Mouse (Mus musculus): ENCODE data around the gene Rreb1. TPM values are rescaled to one million over a fixed set of nuclear protein-coding genes. Genes with fewer than 3 reads are reported as not detected.

Rreb1 gene
- polyA plus RNA-seq, 3 experiments from 2014 or later = 0.91 to 6.8 (median 5.0) TPM

DNA sequence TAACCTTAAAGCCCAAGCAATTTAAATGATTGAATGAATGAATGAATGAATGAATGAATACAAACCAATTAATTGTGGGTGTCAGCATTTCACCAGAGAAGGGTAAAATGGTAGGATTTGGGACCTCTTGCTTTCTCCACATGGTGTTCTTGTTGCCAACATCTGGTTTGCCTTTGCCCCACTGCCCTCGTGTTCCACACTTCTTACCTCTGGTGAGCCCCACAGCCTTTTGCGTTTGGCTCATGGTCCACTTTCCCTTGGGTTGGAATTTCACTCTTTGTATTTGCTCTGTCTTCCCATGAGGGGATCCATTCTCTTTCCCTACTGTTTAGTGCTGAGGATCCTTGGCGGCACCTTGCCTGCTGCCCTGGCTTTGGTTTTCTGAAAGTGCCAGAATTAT, 99.0 kb downstream of the Rreb1 start:
- ATAC-seq = no peak

DNA sequence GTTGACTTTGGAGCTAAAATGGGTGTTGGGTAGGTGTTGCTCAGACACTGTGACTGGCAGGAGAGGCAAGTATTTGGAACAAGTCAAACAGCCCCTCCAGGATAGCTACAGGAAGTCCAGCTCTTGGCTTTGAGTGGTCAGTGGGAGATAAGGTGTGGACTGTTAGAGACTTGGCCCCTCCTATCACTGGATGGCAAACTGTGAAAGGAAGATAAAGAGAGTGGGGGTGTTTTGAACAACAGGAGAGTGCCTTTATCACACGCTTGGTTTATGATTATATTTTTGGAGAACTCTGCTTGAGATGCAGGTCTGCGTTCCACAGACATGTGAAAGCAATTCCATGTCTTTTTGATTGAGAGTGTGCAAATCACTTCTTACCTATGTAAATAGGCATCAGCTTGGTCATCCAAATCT, 100.7 kb downstream of the Rreb1 start:
- ATAC-seq = no peak

DNA sequence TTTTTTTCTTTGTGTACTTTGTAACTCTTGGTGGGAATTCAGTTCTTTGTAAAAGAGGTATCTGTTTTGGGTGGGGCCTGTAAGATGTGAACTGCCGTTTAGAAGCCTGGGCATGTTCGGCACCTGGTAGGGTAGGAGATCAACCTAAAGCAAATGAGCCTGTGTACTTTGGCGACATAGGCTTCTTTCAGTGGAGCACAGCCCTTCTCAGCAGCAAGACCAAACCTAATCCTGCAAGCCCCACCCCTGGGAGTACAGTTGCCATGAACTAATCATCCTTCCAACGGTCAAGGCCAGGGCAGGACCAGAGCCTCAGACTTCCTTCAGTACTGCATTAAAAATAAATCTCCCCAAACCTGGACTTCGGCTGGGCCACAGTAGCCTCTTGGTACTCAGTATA, 101.4 kb downstream of the Rreb1 start:
- ATAC-seq = no peak

DNA sequence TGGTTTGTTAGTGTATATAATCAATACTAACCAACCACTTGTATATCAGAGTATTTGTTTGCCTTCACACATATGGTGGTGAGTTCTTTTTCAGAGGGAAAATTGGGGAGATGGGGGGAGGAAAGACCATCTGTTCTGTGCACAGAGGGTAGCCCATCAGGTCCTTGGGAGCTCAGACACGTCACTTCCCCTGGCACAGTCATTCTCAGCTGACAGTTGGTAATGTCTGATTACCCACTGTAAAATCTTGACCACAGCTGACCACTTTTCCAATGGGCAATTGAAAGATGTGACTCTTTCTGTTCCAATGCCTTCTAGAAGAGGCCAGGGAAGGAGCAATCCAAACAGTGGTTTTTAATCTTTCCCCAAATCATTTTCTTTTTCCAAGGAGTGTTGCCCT, 101.8 kb downstream of the Rreb1 start:
- no peak for ATAC-seq

DNA sequence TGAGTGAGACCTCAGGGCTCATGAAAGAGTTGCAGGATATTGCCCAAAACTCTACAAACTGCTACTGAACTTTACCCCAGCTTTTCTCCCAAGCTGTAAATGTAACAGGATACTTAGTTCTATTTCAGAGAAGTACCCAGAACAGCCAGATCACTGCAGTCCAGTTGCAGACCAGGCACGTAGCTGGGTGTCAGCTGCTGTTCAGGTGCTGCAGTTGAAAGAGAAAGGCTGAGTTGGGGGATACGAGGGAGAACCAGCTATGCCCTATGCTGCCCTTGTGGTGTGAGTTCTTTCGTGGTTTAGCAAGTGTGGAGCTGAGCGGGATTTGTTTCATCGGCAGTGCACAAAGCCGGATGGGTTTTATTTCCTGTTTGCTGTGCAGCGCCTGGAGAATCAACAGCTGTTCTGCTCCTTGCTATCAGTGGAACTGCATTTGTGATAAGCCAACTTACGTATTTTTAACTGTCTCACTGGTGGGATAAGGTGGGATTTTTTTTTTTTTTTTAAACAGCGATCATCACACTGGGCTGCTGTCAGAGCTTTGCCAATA, 102.5 kb downstream of the Rreb1 start:
- ATAC-seq = no peak

DNA sequence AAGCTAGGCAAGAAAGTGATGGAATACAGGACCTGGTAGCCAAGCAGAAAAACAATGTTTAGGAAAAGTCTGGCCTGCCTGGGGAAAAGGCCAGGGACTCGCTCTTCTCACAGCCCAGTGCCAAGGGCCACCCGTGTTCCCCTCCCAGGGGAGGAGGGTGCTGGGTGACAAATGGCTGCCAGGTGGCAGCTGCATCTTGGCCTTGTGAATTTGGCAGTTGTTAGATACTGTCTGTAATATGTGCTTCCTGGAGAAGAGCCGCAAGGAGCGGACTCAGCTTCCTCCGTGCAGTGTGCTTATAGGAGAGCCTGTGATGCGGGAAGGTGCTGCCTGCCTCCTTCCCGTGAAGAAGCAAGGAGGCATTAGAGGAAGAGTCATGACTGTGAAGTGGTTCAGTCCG, 104.3 kb downstream of the Rreb1 start:
- no peak for ATAC-seq

DNA sequence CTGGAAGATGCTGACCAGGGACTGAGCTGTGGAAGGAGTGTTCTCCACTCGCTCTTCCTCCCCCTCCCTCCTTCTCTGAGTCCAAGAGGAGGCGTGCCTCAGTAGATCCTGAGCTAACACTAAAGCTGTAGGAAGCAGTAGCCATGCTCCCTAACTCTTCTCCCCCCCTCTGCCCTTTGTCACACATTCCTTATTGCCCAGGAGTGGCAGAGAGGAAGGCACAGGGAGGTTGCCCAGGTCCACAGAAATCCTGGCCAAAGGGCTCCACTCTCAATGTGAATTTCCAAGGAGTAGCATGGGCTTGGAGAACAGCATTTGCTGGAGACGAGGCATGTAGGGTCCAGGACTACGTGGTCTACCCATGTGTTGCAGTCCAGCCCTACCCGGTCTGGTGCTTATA, 104.8 kb downstream of the Rreb1 start:
- no peak for ATAC-seq

DNA sequence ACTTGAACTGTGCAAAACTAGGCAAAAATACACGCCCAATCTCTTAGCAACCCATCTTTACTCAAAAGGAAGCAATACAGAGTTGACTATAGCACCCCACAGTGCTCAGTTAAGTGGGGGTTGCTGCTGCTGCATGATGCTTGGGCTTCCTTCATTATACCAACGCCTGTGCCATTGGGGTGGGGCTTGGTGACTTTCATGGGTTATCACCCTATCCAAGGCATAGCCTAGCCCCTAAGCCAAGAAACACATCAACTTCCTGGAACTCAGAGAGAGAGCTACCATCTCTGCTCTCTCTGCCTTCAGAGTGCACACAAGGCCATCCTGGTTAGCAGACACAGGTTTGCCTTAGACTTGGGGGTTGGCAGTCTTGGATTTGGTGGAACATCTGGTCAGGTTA, 107.2 kb downstream of the Rreb1 start:
- no peak for ATAC-seq

DNA sequence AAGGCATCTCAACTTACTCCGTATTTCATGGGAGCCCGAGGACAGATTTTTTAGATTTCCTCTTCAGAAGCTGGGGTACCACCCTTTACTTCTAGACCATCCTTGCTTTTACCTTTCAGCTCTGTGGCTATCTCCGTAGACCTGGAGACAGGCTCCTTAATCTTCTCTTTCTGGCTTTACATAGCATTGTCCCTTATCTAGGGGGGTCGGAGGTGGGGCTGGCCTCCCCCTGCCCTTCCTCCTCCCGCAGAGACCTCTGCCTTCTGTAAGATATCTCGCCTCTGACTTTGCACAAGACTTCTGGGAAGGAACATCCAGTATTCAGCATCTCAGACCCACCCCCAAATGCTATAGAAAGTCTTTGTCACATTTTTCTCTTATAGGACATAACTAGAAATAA, 107.8 kb downstream of the Rreb1 start:
- ATAC-seq = no peak

DNA sequence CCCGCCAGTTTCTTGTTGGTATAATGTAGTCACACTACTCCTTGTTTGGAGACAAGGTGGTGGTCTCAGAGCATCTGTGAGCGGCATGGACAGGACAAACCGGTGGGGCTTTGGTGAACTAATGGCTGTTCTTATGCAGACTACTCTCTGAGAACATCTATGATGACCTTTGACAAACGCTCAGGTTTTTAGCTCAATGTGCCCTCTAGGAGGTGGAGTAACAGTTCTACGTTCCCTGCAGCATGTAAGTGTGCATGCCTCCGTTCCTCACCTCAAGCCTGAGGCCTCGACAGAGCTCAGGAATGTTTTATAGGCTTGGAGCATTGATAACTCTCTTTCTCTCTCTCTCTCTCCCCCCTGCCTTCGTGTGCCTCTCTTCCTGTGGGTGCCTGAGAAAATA, 116.6 kb downstream of the Rreb1 start:
- no peak for ATAC-seq

DNA sequence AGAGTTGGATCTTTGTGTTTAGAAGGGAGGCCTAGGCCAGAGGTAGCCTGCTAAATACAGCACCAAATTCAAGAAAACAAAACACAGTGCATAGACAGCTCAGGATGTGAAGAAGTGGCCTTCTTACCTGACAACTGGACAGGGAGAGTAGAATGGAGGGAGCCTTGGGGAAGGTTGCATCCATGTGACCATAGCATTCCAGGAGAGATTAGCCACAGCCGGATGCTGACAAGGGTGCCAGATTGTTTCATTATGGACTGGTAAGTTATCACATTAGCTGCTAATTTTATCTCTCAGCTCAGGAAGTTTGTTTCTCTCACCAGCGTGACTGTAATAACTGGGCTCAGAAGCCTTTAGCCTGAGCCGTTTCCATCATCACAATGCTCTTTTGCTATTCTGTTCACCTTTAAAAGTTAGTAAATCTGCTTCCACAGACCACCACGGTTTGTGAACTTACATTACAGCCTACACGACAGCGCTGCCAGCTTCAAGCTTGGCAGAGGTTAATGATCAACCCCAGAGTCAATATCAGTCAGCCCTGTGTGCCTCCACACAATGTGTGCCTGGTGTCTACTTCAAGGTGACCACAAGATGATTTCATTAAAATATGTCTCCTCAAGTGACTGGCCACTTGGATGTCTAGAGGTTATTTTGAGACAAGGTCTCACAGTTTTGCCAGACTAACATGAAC, 117.5 kb downstream of the Rreb1 start:
- ATAC-seq = no peak

DNA sequence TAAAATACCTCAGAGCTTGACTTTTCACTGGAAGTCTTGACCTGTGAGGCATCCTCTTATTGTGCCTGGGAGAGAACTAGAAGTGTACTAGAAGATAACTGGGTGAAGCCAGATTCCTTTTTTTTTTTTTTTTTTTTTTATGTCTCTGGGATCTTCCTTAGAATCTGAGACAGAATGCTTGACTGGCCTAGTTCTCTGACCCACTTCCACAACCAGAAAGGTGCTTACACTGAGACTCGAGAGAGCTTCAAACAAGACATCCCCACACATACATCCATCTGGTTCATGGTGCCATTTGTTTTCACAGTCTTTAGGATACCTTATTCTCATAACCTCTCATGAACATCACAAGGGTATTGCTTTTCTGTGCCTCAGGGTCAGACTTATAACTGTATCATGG, 118.2 kb downstream of the Rreb1 start:
- no peak for ATAC-seq

DNA sequence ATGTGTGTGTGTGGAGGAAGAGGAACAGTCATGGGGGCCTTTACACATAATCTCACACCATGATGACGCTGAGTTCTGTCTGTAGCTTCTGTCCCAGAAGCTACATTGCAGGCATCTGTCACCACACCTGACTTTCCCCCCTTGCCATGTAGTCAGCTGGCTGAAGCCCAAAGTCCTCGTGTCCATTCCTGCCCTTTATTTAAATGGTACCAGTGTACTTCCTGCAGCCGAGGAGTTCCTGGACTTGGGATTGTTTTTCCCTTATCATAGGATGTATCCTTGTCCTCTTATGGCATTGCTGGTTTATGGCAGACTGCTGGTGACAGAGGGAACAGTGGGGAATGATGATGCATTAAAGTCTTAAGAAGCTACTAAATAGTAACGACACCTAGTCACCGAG, 120.6 kb downstream of the Rreb1 start:
- ATAC-seq = no peak

DNA sequence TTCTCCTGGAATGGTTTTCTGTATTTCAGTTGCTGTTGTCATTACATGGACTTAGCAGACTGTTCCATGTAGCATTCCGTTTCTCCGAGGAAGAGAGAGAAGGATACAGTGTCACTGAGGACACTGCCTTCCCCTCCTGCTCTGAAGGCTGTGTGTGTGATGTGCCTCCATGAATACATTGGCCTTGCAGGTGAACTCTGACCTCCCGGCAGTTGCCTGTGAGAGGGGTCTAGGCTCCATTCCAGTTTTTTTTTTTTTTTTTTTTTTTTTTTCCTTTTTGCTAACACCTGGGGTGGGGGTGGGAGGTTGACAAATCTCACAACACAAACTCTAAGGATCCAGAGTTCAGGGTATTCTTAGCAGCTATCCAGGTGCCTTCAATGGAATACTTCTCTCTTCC, 124.8 kb downstream of the Rreb1 start:
- no peak for ATAC-seq

DNA sequence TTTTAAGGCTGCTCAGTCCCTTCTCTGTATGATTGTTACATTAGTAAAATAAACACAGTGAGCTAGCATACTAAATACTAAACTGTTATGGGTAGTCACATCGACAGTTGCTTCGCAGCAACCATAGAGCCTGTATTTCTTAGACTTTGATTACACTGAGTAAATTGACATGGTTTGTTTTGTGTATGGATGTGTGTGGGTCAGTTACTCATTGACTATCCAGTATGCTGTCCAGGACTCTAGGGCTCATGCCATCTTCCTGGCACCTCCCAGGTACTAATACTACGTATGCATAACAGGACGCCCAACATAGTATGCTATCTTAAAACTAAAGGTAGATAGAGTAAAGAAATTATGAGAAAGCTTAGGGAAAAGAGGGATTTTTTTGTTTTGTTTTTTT, 125.3 kb downstream of the Rreb1 start:
- ATAC-seq = no peak

DNA sequence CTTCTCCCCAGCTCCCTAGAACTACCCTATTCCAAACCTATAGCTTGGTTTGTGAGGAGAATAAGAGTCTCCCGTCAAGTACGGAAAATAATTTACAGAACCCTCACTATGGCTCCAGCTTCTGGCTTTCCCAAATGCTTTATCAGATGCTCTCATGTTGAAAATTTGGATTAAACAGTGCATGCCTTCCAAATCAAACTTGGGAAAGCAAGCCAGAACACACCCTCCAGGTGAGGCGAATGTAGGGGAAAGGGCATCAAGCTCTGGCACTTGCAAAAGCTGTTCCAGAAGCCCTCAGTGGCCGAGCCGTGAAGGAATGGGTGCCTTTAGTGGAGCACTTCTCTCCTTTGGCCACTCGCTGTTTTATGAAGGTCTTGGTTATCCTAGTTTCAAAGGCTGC, 126.2 kb downstream of the Rreb1 start:
- no peak for ATAC-seq

DNA sequence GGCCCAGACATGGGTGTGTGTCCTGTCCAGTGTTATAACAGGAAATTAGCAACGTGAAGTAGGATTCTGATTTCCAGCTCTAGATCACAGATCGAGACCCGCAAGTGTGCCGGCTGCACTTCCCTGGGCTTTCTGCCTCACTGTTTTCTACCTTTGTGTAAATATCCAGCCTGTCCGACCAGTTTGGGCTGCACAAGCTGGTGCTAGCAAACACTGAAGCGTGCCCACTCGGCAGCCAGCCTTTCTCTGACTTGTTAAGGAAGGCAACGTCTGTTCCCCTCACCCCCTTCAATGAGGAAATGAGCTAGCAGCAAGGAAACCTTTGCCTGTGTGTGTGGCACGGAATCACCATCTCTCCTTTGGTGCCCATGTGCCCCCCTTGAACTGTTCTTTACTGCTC, 129.9 kb downstream of the Rreb1 start:
- ATAC-seq = no peak

DNA sequence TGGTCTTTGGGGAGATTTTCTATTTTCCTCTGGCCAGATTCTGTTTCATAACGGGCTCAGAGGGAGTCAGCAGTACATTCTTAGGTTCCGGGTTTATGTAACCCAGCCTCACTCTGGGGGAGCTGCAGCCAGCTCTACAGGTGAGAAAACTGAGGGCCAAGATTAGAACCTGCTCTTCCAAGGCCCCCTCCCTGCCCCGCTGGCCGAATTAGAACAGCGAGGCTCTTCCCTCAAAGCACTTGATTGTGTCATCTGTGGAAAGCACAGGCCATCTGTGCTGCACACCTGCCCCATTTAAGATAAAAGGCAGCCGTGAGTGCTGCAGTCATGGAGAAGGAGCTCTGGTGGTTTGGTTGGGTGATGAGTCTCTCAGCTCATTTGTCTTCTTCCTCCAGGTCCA, 130.3 kb downstream of the Rreb1 start:
- no peak for ATAC-seq

DNA sequence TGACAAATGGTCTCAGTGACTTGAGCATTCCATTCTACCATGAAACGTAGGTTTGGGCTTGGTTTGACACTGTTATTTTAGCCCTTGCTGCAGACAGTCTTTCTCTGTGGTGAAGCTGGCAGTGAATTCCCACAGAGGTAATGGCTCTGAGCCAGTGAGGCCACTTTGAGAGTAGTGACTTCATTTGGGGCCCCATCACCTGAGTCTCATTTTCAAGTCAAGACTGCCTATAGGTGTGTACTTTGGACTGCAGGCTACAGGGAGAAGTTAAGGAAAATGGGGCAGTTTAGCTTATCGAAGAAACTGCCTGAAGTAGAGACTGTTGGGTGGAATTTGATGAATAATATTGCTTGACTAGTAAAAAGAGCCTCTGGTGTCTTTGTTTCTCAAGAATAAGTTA, 131.0 kb downstream of the Rreb1 start:
- ATAC-seq = no peak

DNA sequence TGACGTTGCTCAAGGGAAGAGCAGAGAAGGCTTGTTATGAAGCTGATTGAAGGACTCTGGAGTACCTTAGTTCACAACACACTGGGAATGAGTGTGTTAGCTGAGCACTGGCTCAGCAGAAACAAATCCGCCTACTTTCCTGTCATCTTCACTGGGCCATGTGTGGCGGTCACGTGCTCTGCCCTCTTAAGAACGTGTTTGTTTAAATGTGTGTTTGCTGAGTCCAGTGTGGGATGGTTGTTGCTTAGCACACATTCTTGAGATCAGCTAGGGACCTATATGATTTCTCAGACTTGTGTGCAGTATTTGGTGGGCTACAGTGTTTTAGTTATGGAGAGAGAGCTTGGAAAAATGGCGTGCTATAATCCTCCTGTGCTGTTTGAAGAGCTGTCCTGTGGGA, 133.8 kb downstream of the Rreb1 start:
- no peak for ATAC-seq

DNA sequence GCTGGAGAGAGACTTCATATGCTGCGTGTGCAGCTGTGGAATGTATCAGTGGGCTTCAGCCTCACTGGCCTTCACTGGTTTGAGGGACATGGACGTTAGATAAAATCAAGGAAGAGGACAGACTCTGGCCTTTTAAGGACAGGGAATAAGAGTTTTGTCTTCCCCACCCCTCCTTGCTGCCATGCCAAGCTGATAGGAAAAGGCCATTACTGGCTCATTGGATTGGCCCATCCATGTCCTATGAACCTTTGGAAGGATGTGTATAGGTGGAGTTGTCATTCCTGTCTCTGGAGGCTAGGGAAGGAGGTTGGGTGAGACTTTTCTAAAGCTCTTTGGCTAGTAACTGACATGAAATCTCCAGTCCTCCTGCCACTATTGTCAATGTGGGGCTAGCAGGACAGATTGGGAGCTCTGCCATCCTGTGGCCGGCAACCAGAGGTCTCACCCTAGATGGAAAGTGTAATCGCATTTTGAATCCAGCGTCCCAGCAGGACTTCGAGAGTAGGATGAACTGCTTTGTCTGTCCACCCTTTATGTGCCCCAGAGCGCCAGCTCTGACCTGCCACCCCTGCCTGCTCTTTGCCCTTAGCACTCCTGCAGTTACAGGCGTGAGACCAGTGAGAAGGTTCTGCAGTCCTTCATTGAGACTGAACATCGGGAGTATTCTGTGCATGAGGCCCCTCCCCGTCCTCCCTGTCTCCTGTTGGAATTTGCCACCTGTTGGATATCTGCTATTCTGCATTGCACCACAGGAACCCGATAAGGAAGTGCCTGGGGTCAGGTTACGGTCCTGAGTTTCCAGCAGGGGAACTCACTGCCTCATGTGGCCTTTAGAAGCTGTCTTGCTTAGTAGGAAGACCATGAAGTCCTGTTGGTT, 134.6 kb downstream of the Rreb1 start:
- ATAC-seq = no peak

DNA sequence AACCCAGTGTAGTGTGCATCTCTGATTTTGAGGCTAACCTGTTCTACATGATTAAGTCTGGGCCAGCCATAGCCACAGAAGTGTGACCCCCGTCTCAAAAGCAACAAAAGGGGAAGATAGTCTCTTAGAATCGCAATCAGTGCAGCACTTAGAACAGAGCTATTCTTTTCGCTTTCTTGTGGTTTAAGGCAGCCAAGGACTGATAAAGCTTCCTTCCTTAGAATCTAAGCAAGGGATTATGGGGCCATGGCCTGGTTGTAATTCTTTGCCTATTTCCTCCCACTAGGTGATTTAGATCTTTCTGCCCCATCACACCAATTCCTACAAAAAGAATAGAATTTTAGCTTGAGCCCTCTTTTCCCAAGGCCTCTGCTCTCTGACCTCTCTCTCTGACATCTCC, 135.8 kb downstream of the Rreb1 start:
- ATAC-seq = no peak

DNA sequence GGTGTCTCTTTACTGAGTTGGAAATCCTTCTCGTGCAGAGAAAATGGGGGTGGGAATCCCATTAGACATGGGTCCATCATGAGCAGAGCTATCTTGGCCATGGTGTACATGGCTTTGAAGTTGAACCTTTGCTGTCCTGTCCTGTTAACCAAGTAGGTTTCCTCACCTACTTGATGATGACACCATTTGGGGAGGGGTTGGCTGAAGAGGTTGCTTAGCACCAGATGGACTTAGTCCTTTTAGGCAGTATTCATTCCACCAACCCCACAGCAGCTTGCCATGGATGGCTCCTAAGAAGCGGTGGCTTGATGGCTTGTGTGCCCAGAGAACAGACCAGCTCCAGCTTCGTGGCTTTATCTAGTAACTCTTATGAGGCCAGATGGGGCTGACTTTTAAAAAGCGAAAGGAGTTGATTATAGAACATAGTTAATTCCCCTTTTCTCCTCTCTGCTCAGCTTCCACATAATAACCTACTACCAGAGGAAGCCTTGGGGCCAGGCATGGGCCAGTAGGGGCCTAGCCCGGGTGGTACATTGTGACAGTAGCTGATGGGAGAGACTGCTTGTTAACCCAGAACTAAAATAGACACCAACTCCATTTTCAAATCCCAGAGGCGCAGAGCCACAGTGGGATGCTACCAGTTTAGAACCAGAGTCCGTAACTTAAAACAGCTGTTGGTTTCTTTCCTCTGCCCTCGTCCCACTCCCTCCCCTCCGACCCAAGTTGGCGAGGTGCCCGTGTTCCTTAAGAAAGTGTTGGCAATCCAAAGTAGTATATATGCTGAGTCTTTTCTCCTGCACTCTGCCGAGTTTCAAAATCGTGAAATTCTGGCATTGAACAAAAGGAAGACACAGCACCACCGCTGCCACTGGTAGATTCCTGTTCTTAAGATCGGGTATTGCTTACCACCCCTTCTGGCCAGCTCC, 140.4 kb downstream of the Rreb1 start:
- no peak for ATAC-seq
